Comparison of ENCODE assay signal across 21 mouse cellular contexts in genomic region chrX:167052456-167052855, GRCm38 (mm10).
DNase-seq lines count a peak whose midpoint lies in the region; TF ChIP-seq lines count a peak whose summit lies in the region.
"Had no signal": no experiment of that assay in that cellular context is flagged by ENCODE, and none has a peak within 500 bp of the region (broad histone marks: within the 10 kb centered on the region; RNA-seq: fewer than 3 reads in every experiment).

No protein-coding gene starts in this region.

- H3K27ac ChIP-seq in gastrocnemius, adult 2 months: peak overlapping the region; percentile 12; the same call in 1 of the 2 replicates
- H3K27ac ChIP-seq in kidney, adult 2 months (ENCODE audit: insufficient read depth, low read depth, low read length): peak overlapping the region; percentile 16; the same call in 1 of the 2 replicates
- H3K27ac ChIP-seq: embryonic facial prominence, embryonic 12.5 days; embryonic facial prominence, embryonic 15.5 days; heart, embryonic 10.5 days; heart, embryonic 13.5 days; hindbrain, embryonic 12.5 days; hindbrain, embryonic 15.5 days had no signal

- no peaks in the 10 kb centered on the region; the same call in 1 of the 2 replicates for H3K4me1 ChIP-seq in kidney, adult 2 months (ENCODE audit: control insufficient read depth, insufficient read depth, low read length)
- H3K4me1 ChIP-seq: embryonic facial prominence, embryonic 12.5 days; embryonic facial prominence, embryonic 15.5 days; hindbrain, embryonic 12.5 days; hindbrain, embryonic 15.5 days had no signal

- no peaks in the 10 kb centered on the region for H3K27me3 ChIP-seq in kidney, adult 2 months (replicated peaks; ENCODE audit: control insufficient read depth, insufficient read depth, low read length)
- H3K27me3 ChIP-seq: embryonic facial prominence, embryonic 15.5 days had no signal

- no peaks in the 10 kb centered on the region for H3K36me3 ChIP-seq in kidney, adult 2 months (ENCODE audit: control insufficient read depth, insufficient read depth, low read length)
- H3K36me3 ChIP-seq: embryonic facial prominence, embryonic 12.5 days; embryonic facial prominence, embryonic 15.5 days; heart, embryonic 10.5 days; heart, embryonic 13.5 days; hindbrain, embryonic 12.5 days; hindbrain, embryonic 15.5 days had no signal

- 62% methylated on average over 10 of the region's 10 CpGs for WGBS in kidney, adult 2 months

- no peak for DNase-seq in gastrocnemius, adult 2 months
- DNase-seq in gastrocnemius, postnatal 36 days: no peak
- DNase-seq in kidney, adult 2 months: no peak
- DNase-seq in kidney, postnatal 14 days: no peak
- DNase-seq in 416B (ENCODE audit: low read depth): peak; percentile 71
- no peak for DNase-seq in left cerebral cortex, adult 11 months (ENCODE audit: low spot score)
- DNase-seq: adrenal gland, postnatal 10 days; adrenal gland, postnatal 36 days; cerebellum, adult 11 months; cerebellum, adult 2 months; cerebellum, adult 9-11 months; cerebellum, postnatal 25 days; forebrain, postnatal 0 days; gastrocnemius, postnatal 25 days; heart, postnatal 14 days had no signal

- no peak overlapping the region for H3K4me3 ChIP-seq in gastrocnemius, adult 2 months
- no peak overlapping the region for H3K4me3 ChIP-seq in kidney, adult 2 months (ENCODE audit: insufficient read depth, low read depth, low read length)
- H3K4me3 ChIP-seq: embryonic facial prominence, embryonic 12.5 days; embryonic facial prominence, embryonic 15.5 days; heart, embryonic 10.5 days; heart, embryonic 13.5 days; hindbrain, embryonic 12.5 days; hindbrain, embryonic 15.5 days had no signal

- no peak for TF ChIP-seq POLR2A in kidney, adult 2 months (IDR thresholded peaks at IDR 0.05; ENCODE audit: low read depth, low read length)

- intact Hi-C loops in gastrocnemius, adult 2 months (cut with DNase I): no loop called here
- intact Hi-C loops in gastrocnemius, postnatal 36 days (cut with DNase I): no loop called here

- no peak for TF ChIP-seq CTCF in gastrocnemius, adult 2 months (IDR thresholded peaks at IDR 0.05)
- TF ChIP-seq CTCF in kidney, adult 2 months (conservative IDR thresholded peaks at IDR 0.05; ENCODE audit: insufficient read depth, insufficient read length, low read depth, low read length): no peak
